Mouse (Mus musculus) embryonic fibroblast, embryonic 13.5 days (primary cell): ENCODE measurements around the gene Fbxo4.

Experiments used
- CTCF ChIP-seq: IDR thresholded peaks from 2 replicates; pipeline ENCODE4 v1.5.1; 2011; ENCODE audit warnings: mild to moderate bottlenecking, control low read depth, low read length, moderate library complexity, borderline replicate concordance; ENCODE audit not compliant: insufficient read depth
- POLR2A ChIP-seq: IDR thresholded peaks from 2 replicates; pipeline ENCODE4 v1.6.1; 2011; ENCODE audit warnings: low read depth, mild to moderate bottlenecking, control low read depth, low read length, moderate library complexity

DNA sequence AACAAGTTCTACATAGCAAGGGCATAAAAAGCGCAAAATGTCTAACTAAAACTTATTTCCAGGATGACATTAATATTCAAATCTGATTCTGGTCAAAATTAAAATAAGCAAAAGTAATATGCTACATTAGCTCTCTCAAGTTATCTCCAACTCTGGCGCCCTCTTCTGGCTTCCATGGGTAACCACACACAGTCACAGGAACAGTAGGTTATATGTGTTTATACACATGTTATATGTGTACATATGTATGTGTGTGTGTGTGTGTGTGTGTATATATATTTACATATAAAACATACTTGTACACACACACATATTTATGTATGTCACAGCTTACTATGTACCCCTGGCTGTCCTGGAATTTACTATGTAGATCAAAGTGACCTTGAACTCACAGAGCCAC is 8.6 kb upstream of the Fbxo4 start:
- no peak for TF ChIP-seq POLR2A
- no peak for TF ChIP-seq CTCF
